Mouse (Mus musculus): ENCODE data around the gene Tpst2.
A peak's percentile ranks its signal among the peaks of the same experiment; 100 is the strongest.
"Not testable (repeated sequence)": the region's sequence is repeated elsewhere in the genome, so short reads cannot be mapped to it uniquely, and the experiment has no call there.

DNA sequence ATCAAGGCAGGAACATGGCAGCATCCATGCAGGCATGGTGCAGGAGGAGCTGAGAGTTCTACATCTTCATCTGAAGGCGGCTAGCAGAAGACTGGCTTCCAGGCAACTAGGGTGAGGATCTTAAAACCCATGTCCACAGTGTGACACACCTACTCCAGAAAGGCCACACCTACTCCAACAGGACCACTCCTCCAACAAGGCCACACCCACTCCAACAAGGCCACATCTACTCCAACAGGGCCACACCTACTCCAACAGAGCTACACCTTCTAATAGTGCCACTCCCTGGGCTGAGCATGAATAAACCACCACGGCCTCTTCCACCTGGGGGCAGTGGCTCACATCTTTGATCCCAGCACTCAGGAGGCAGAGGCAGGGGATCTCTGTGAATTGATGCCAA lies 42.9 kb downstream of the Tpst2 start:
- peak; percentile 16 for TF ChIP-seq CTCF (IDR thresholded peaks at IDR 0.05; ENCODE audit: low read depth, low read length)
- TF ChIP-seq POLR2A (IDR thresholded peaks at IDR 0.05; ENCODE audit: insufficient read depth, low read length) = not testable (repeated sequence)

Data from ES-Bruce4 (cell line).